Mouse (Mus musculus) MN1 (cell line): ENCODE results near the gene Gm20219.

Experiments
- DNase-seq: peaks from one replicate; pipeline ENCODE4 v3.0.0-alpha.2; 2016; ENCODE audit warnings: low spot score

The Gm20219 gene

DNA sequence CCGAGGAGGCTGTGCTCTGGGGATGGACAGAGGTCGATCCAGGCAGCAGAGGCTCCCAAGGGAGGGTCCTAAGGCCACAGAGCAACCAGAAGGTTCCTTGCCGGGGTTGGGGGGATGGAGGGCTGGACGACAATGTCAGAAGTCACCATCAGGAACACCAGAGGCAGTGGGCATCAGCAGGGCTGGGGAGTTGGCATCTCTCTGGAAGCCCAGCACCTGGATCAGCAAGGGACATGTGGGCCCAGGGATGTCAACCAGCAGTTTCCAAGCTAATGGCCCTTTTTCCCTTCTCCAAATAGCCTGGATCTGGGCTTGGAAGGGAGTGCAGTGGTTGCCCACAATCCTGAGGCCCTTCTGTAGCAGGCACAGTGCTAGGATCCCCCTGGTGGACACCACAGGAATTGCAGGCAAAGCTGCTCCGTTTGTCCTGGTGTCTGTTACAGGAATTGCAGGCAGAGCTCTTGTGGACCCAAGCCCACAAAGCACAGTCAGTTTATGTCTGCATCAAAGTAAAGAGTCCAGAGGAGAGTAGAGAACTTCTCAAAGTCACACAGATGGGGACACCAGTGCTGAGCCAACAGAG, 1.3 kb downstream of the Gm20219 start:
- DNase-seq, result peak; percentile 77

DNA sequence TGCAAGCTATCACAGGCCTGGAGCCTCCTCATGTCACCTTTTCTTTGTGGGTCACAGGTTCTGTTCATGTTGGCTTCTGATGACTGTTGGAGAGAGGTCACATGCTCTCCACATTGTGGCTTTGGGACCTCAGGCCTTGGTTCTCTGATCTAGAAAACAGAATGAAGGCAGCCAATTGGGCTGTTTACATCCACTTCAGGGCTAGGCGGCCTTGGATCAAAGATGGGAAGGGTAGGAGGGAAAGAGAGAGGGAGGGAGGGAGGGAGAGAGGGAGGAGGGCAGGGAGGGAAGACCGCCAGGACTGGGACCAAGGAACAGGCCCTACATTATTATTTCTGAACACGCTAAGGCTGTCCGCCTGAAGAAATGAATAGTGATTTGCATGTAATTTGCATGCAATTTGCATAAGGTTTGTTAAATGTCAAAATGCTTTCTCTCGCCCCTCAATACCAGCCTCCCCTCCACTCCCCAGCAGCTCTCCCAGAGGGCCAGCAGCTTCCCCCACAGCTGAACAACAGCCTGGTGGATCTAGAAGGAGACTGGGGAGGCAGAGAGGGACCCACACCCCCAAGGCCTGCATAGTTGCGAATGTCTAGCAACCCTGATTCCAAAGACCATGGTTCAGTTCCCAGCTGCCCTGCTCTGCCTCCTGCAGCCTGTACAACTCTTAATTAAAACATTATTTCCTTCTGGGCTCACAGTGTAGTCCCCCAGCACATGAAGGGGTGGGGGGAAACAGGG, 2.2 kb downstream of the Gm20219 start:
- DNase-seq, result no peak

GRCm38 (mm10) chr17:56550784-56551475, 3.3 kb downstream of the Gm20219 start:
- no peak for DNase-seq

DNA sequence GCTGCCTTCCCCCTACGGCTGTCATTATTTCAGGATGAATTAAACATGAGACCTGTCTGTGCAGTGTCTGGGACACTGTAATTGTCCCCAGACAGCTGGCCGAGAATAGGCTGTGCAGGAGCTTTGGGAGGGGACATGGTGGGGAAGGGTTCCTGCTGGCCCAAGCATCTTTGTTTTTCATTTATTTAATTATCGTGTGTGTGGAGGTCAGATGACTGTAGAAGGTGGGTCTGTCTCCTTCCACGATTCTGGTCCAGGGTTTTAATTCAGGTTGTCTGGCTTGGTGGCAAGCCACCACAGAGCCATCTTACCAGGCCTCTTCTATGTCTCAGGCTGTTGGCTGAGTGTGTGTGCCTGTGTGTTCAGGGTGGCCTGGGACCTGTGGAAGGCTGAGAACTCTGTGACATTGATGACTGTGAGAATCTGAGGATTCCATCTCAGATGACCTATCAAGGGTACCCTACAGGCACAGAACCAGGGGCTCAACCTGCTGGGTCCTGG, 5.5 kb downstream of the Gm20219 start:
- DNase-seq, result no peak

- no peak for DNase-seq
Measured at GRCm38 (mm10) chr17:56547846-56548604, 6.2 kb downstream of the Gm20219 start.

DNA sequence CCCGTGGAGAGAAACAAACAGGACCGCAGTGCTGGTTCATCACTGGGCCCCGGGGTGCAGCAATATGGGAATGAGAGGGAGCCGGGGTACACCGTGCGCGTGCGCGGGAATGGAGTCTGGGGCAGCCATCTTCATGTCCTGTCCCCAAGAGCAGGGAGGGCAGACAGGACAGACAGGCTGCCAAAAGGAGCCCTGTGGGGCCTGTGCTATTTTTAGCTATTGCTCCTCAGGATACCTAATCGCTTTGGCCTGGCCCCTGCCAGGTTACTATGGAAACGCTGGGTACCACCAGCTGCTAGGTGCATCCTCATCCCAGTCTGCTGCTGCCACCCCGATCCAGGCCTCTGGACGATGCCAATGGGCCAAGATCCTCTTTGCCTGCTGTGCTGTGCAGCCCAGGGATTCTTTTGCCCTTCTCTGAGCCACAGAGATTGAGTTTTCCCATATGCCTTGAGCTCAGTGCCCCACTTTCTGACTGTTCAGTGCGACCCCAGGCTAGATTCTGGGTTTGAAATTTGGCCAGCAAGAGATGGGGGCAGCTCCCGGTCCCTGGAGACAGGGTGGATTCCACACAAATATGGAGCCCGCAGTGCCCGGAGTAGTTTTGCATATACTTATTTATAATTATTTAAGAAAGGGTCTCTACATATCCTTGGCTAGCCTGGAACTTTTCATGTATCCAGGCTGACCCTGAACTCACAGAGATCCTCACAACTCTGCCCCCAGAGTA, 6.9 kb downstream of the Gm20219 start:
- DNase-seq, result peak; percentile 54

DNA sequence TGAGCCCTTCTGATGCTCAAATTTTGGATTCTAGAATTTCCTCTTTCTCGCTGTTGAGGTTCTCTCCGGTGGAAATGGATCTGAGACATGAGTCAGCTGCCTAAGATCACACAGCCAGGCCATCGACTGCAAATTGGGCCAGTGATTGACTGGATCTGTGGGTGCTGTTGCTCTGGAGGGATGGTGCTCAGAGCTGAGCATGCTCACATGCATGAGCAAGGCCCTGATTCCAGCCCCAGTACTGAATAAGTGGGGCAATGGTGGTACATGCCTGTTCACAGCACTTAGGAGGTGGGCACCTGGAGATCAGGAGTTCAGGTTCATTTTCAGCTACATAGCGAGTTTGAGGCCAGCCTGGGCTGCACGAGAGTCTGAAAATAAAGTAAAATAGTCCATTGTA, 7.6 kb downstream of the Gm20219 start:
- DNase-seq, result no peak

DNA sequence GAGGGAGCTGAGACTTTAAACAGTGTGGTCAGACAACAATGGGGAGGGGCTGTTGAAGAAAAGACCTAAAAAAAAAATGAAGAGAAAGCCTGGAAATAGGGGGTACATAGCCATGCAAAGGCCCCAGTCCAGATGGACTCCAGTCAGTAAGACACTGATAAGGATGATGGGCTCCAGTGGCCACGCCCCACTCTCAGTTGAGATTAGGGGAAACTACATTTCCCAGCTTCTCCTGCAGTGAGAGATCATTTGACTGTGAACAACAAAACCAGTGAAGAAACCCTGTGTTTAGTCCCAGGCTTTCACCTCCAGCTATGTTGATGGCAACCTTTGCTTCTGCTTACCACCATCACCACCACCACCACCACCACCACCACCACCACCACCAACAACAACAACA, 8.2 kb downstream of the Gm20219 start:
- DNase-seq, result no peak

GRCm38 (mm10) chr17:56544699-56545387, 9.3 kb downstream of the Gm20219 start:
- no peak for DNase-seq

DNA sequence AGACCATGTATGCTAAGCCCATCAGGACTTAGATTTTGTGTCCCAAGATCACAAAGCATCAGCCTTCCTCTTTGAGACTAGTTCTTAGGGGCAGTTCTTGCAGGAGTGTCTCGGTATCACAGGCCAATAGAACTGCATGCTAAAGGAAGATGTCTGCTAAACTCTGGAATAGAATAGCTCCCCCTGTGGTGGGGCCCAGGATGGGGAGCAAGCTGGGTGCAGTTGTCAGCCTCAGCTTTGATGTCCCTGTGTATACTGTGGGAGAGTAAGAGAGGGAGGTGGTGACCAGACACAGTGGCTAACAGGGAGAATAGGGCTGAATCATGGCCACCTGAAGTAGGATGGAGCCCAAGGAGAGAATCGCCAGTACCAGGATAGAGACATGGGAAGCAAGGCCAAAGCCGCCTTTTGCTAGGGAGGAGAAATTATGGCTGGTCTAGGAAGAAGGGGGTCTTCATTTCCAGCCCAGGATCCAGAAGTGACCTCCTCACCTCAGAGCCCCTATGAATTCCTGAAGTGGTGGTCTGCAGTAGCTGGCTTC, 10.4 kb downstream of the Gm20219 start:
- no peak for DNase-seq

- no peak for DNase-seq
Measured at GRCm38 (mm10) chr17:56542736-56543135, 11.5 kb downstream of the Gm20219 start.

DNA sequence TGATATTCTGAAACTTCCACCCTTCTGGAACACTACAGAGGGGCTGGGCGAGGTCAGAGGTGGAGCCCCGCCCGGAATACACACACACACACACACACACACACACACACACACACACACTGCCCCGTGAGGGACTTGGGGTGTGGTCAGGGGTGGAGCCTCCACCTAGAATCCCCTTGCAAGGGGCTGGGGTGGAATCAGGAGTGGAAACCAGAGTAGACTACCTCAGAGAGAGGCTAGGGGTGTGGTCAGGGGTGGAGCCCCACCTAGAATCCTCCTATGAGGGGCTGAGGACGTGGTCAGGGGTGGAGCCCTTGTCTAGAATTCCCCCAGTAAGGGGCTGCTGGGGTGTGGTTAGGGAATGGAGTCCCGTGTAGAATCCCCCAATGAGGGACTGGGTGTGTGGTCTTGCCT, 13.6 kb downstream of the Gm20219 start:
- DNase-seq, result no peak

- no peak for DNase-seq
Measured at GRCm38 (mm10) chr17:56537912-56538311, 16.3 kb downstream of the Gm20219 start.

GRCm38 (mm10) chr17:56536874-56537273, 17.3 kb downstream of the Gm20219 start:
- no peak for DNase-seq

DNA sequence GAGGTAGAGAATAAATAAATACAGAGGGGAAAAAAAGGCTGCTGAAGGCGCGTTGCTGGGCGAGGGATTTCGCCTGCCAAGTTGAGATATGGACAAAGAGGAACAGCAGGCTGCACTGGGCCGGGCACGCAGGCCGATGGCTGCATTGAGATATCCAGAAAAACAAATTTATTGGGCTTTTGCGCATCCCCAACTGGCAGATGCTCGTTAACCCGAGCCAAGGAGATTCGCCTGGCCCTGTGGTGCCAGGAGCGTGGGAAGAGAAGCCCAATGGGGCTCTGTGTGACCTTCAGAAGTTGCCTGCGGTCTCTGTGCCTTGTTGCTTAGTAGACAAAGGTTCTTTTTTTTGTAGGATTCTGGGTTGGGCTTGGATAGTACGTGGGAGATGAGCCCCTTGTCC, 18.0 kb downstream of the Gm20219 start:
- DNase-seq, result no peak

- no peak for DNase-seq
Measured at GRCm38 (mm10) chr17:56524943-56525342, 29.2 kb downstream of the Gm20219 start.

GRCm38 (mm10) chr17:56522744-56523143, 31.4 kb downstream of the Gm20219 start:
- peak; percentile 50 for DNase-seq

- DNase-seq, result peak; percentile 96
Measured at GRCm38 (mm10) chr17:56515690-56516410, 38.3 kb downstream of the Gm20219 start.

GRCm38 (mm10) chr17:56514916-56515315, 39.3 kb downstream of the Gm20219 start:
- DNase-seq, result no peak

DNA sequence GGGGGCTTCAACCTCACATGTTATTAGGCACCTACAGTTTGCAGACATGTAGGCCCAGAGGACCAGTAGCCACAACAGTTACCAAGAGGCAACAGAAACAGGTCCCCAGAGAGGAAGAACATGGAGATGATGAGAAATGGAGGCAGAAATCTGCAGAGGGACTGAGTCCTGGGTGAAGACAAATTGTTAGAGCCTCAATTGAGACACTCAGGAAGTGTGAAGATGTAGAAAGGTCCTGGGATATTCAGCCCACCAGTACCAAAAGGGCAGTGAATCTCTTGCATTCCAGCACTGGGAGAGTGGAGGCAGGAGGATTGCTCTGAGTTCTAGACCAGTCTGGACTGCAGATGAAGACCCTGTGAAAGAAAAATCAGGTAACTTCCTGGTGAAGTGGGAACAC, 39.9 kb downstream of the Gm20219 start:
- DNase-seq, result no peak
